Mouse (Mus musculus) bone marrow macrophage, adult 2 months (primary cell): Measurements from ENCODE around the gene Ephx3. TPM values are rescaled to one million over a fixed set of nuclear protein-coding genes. Genes with fewer than 3 reads are reported as not detected.

Experiments used
- H3K27ac ChIP-seq: 2 replicates; pipeline ENCODE4 v1.5.1; 2012; ENCODE audit warnings: low read depth, low read length; ENCODE audit not compliant: insufficient read depth
- H3K4me1 ChIP-seq: 2 replicates; pipeline ENCODE4 v1.6.1; 2012; ENCODE audit warnings: low read length; ENCODE audit not compliant: control insufficient read depth, insufficient read depth
- H3K4me3 ChIP-seq: 2 replicates; pipeline ENCODE4 v1.5.1; 2012; ENCODE audit warnings: mild to moderate bottlenecking, low read length, moderate library complexity; ENCODE audit not compliant: insufficient read depth
- CTCF ChIP-seq: IDR thresholded peaks from 2 replicates; pipeline ENCODE4 v1.5.1; 2012; ENCODE audit warnings: low read depth, mild to moderate bottlenecking, low read length, moderate library complexity
- POLR2A ChIP-seq: IDR thresholded peaks from 2 replicates; pipeline ENCODE4 v1.6.1; 2012; ENCODE audit warnings: mild to moderate bottlenecking, low read depth, low read length, borderline replicate concordance
- polyA plus RNA-seq: library from polyadenylated mRNA; stranded (reverse); fragments of >200 nt; gene quantifications from 2 replicates; pipeline ENCODE4 v1.2.4, GENCODE M21; 2012; ENCODE audit not compliant: missing spikeins, insufficient read depth, insufficient read length

Ephx3 gene
- polyA plus RNA-seq, 1 experiment, result not detected

GRCm38 (mm10) chr17:32207586-32208245 is 18.4 kb upstream of the Ephx3 start:
- Histone ChIP-seq H3K4me3 (no peak overlapping the region), H3K27ac (no peak overlapping the region), H3K4me1 (peaks cover 2% of the 10 kb centered on the region; the same call in 1 of the 2 replicates)
- TF ChIP-seq POLR2A (no peak), CTCF (no peak)

GRCm38 (mm10) chr17:32205345-32205744 is 16.0 kb upstream of the Ephx3 start:
- Histone ChIP-seq H3K4me3 (no peak overlapping the region), H3K4me1 (peaks cover 2% of the 10 kb centered on the region; the same call in 1 of the 2 replicates), H3K27ac (no peak overlapping the region)
- TF ChIP-seq CTCF (no peak), POLR2A (no peak)

- TF ChIP-seq POLR2A, result no peak
- TF ChIP-seq CTCF, result no peak
- H3K4me1 ChIP-seq, result no peaks in the 10 kb centered on the region; the same call in 1 of the 2 replicates
Observed at GRCm38 (mm10) chr17:32202972-32203371, 13.6 kb upstream of the Ephx3 start.

GRCm38 (mm10) chr17:32201086-32201485 is 11.7 kb upstream of the Ephx3 start:
- Histone ChIP-seq H3K4me1 (no peaks in the 10 kb centered on the region), H3K4me3 (no peak overlapping the region), H3K27ac (no peak overlapping the region)
- TF ChIP-seq CTCF (no peak), POLR2A (no peak)

More at GRCm38 (mm10) chr17:32202972-32203371, 13.6 kb upstream of the Ephx3 start:
- Histone ChIP-seq H3K27ac (no peak overlapping the region), H3K4me3 (no peak overlapping the region)

GRCm38 (mm10) chr17:32199796-32200195 is 10.4 kb upstream of the Ephx3 start:
- no peak for TF ChIP-seq POLR2A
- TF ChIP-seq CTCF, result no peak
- H3K4me3 ChIP-seq, result no peak overlapping the region

GRCm38 (mm10) chr17:32197156-32197555 is 7.8 kb upstream of the Ephx3 start:
- no peak overlapping the region for H3K4me3 ChIP-seq
- H3K4me1 ChIP-seq, result peaks cover 8% of the 10 kb centered on the region
- no peak overlapping the region for H3K27ac ChIP-seq
- no peak for TF ChIP-seq POLR2A
- no peak for TF ChIP-seq CTCF

More at GRCm38 (mm10) chr17:32199796-32200195, 10.4 kb upstream of the Ephx3 start:
- H3K4me1 ChIP-seq, result no peaks in the 10 kb centered on the region
- no peak overlapping the region for H3K27ac ChIP-seq

GRCm38 (mm10) chr17:32195725-32196124 is 6.4 kb upstream of the Ephx3 start:
- H3K27ac ChIP-seq, result no peak overlapping the region
- TF ChIP-seq CTCF (no peak), POLR2A (no peak)
- H3K4me1 ChIP-seq, result peaks cover 9% of the 10 kb centered on the region
- no peak overlapping the region for H3K4me3 ChIP-seq

- no peak overlapping the region for H3K27ac ChIP-seq
- peaks cover 26% of the 10 kb centered on the region for H3K4me1 ChIP-seq
- TF ChIP-seq POLR2A, result no peak
- H3K4me3 ChIP-seq, result no peak overlapping the region
Observed at GRCm38 (mm10) chr17:32193010-32193409, 3.7 kb upstream of the Ephx3 start.

- no peak for TF ChIP-seq CTCF
- TF ChIP-seq POLR2A, result no peak
- Histone ChIP-seq H3K27ac (no peak overlapping the region), H3K4me1 (peaks cover 26% of the 10 kb centered on the region), H3K4me3 (no peak overlapping the region)
Observed at GRCm38 (mm10) chr17:32189850-32190249, 501 bp upstream of the Ephx3 start.

- no peak for TF ChIP-seq CTCF
- Histone ChIP-seq H3K27ac (no peak overlapping the region), H3K4me1 (no peaks in the 10 kb centered on the region), H3K4me3 (no peak overlapping the region)
Observed at GRCm38 (mm10) chr17:32183017-32183416, 6.3 kb downstream of the Ephx3 start.
